Mouse (Mus musculus): ENCODE measurements around the gene Abcd2. TPM values are rescaled to one million over a fixed set of nuclear protein-coding genes. Genes with fewer than 3 reads are reported as not detected.
A peak's percentile ranks its signal among the peaks of the same experiment; 100 is the strongest.

Abcd2 gene
- total and polyA plus RNA-seq, 2 experiments from 2014 or later = 11.2 to 11.5 TPM

DNA sequence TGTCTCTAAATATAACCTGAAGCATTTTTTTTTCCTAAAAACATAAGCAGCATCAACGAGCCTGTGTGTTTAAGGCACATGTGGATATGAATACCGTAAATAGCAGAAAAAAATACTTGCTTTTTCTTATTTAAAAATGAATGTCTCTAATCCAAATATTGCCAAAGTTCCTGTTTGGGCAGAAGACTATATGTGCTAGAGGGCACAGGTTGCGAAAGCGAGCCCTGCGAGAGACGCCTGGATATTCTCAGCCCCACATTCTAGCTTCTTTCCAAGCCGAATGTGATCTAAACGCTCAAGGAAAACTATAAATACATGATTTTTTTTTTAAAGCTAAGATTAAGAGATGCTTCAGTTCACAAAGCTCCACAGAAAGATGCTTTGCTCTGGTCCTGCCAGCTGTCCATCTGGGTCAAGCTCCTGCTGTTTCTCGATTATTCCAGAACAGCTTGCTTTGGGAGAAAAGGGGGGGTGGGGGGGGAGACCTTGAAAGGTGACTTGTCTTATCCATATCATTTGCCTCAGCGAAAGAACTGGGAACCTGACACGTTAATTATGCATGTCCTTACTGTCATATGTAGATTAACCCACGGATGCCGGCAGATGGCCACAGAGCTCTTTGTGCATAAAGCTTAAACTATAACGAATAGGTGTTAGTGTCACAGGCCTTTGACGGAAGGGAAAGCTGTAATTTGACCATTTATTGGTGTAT is 11.5 kb downstream of the Abcd2 start:
- H3K9me3 ChIP-seq (ENCODE audit: low read length) = no peaks in the 10 kb centered on the region
- TF ChIP-seq CTCF (IDR thresholded peaks at IDR 0.05; ENCODE audit: low read depth) = peak; percentile 31
- H3K4me3 ChIP-seq (ENCODE audit: low read length) = no peak overlapping the region
- ATAC-seq = peak; percentile 64; the same call in 1 of the 2 replicates
- 42% methylated on average over 15 of the region's 15 CpGs for WGBS
- no peak overlapping the region for H3K4me2 ChIP-seq (ENCODE audit: low read depth, low read length)
- H3K4me1 ChIP-seq (ENCODE audit: insufficient read depth, low read length) = no peaks in the 10 kb centered on the region
- H3K27me3 ChIP-seq (ENCODE audit: insufficient read depth, low read length) = no peaks in the 10 kb centered on the region
- H3K27ac ChIP-seq = 0 out of 2 replicates have a peak overlapping the region, but pooled peaks have one; percentile 22
- H3K9ac ChIP-seq (replicated peaks; ENCODE audit: low read length) = no peak overlapping the region
- no peaks in the 10 kb centered on the region for H3K36me3 ChIP-seq (ENCODE audit: insufficient read depth, low read length)
- DNase-seq (ENCODE audit: low spot score) = peak; percentile 63

DNA sequence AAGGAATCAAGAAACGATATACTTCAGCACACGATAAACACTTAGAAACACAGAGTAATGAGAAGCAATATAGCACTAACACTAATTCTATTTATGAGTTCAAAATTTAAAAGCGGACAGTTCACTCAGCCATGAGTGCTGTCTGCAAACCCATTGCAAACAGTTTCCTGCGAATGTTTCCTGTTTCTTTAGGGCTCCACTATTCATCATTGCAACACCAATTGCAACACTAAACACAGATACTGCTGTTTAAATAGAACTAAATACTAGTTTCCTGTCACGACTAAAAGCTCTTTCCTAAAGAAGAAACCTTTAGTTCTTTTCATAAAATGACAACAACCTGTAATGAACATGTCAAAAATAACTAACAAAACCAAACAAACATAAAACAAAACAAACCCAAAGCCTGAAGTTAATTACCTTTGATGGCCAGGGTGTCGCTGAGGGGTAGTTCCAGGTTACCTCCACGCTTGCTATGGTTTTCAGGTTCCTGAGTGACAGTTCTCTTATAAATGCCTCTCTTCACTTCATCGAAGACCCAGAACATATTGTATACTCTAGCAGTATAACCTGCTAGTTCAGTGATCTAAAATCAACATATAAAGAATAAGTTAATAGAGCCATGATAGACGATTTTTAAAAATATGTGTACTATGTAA is 12.8 kb downstream of the Abcd2 start:
- H3K27me3 ChIP-seq (ENCODE audit: insufficient read depth, low read length) = no peaks in the 10 kb centered on the region
- ATAC-seq (no peak), DNase-seq (ENCODE audit: low spot score) (no peak)
- H3K27ac ChIP-seq = no peak overlapping the region
- no peak overlapping the region for H3K4me2 ChIP-seq (ENCODE audit: low read depth, low read length)
- no peaks in the 10 kb centered on the region for H3K36me3 ChIP-seq (ENCODE audit: insufficient read depth, low read length)
- TF ChIP-seq CTCF (IDR thresholded peaks at IDR 0.05; ENCODE audit: low read depth) = no peak
- H3K4me1 ChIP-seq (ENCODE audit: insufficient read depth, low read length) = no peaks in the 10 kb centered on the region
- 85% methylated on average over 9 of the region's 9 CpGs for WGBS
- no peaks in the 10 kb centered on the region for H3K9me3 ChIP-seq (ENCODE audit: low read length)
- no peak overlapping the region for H3K9ac ChIP-seq (replicated peaks; ENCODE audit: low read length)
- H3K4me3 ChIP-seq (ENCODE audit: low read length) = no peak overlapping the region

DNA sequence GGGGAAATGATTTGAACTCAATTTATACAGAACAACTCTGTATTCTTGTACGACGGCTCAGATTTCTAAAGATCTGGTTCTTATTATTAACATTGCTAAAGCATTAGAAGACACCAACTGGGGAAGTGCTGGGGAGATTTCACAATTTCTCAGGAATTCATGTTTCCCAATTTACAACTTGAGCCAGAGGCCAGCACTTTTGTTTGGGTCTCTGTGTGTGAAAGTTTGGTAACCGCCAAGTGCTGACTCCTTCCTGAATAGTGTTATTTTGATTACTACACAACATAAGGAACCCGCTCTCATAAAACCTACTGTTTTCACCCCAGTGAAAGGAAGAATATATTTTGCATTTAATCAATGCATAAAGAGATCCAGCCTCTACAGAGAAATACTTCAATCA is 19.4 kb downstream of the Abcd2 start:
- H3K9me3 ChIP-seq (ENCODE audit: low read length) = no peaks in the 10 kb centered on the region
- DNase-seq (ENCODE audit: low spot score) = no peak
- no peak overlapping the region for H3K27ac ChIP-seq
- no peak for ATAC-seq
- no peak overlapping the region for H3K4me3 ChIP-seq (ENCODE audit: low read length)
- no peak overlapping the region for H3K4me2 ChIP-seq (ENCODE audit: low read depth, low read length)
- no peaks in the 10 kb centered on the region for H3K36me3 ChIP-seq (ENCODE audit: insufficient read depth, low read length)
- no peaks in the 10 kb centered on the region for H3K27me3 ChIP-seq (ENCODE audit: insufficient read depth, low read length)
- 80% methylated on average over 4 of the region's 4 CpGs for WGBS
- H3K4me1 ChIP-seq (ENCODE audit: insufficient read depth, low read length) = no peaks in the 10 kb centered on the region
- H3K9ac ChIP-seq (replicated peaks; ENCODE audit: low read length) = no peak overlapping the region
- no peak for TF ChIP-seq CTCF (IDR thresholded peaks at IDR 0.05; ENCODE audit: low read depth)

DNA sequence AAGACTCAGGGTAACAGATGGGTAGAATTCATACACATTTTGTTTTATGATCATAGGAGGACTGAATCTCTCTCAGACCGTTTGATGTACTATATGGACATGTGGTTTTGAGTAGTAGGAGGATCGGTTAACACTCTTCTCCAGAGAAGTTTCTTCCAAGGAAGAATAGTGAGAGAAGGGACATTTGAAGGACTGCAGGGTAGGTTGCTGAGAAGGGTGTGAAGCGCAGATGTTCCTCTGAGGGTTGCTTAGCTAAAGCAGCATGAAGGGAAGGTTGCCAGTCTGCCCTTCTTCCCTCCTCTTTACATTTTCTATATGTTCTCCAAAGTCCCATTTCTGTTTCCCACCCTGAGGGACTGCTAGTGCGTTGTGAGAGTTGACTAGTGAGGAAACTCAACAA is 20.3 kb downstream of the Abcd2 start:
- H3K27ac ChIP-seq = peak overlapping the region; percentile 42; the same call in 1 of the 2 replicates
- H3K4me2 ChIP-seq (ENCODE audit: low read depth, low read length) = no peak overlapping the region
- no peak overlapping the region for H3K9ac ChIP-seq (replicated peaks; ENCODE audit: low read length)
- H3K4me3 ChIP-seq (ENCODE audit: low read length) = no peak overlapping the region
- H3K9me3 ChIP-seq (ENCODE audit: low read length) = no peaks in the 10 kb centered on the region
- no peaks in the 10 kb centered on the region for H3K27me3 ChIP-seq (ENCODE audit: insufficient read depth, low read length)
- no peaks in the 10 kb centered on the region for H3K36me3 ChIP-seq (ENCODE audit: insufficient read depth, low read length)
- ATAC-seq = no peak
- TF ChIP-seq CTCF (IDR thresholded peaks at IDR 0.05; ENCODE audit: low read depth) = no peak
- WGBS = 79% methylated on average over 4 of the region's 4 CpGs
- H3K4me1 ChIP-seq (ENCODE audit: insufficient read depth, low read length) = no peaks in the 10 kb centered on the region
- no peak for DNase-seq (ENCODE audit: low spot score)

DNA sequence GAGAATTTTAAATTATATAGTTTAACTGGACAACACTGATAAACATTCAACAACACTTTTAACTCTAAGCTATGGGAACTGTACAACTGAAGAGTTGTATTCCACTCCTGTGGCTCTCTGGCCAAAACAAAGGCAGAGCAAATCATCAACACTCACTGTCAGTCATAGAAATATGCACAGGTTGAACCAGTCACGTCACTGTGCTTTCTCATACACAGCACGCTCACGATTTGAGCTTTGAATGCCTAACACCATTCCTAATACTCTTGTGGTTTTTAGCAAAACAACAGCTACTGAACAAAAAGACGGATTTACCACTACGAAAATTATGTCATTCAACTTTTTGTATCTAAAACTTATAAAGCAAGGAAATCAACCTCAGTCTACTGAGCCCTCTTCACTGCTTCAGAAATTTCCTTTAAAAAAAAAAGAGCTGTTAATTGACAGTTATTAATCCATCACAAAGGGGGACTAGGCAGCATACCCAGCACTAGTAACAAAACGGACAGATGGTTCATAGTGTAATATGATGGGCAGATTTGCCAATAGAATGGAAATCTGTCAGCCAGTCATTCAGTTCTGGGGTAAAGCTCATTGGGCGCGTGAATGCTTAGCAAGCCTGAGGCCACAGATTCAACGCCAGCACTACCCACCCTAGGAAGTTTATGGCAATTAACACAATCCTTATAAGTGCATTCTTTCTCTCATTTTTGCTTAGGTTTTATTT is 20.8 kb downstream of the Abcd2 start:
- Histone ChIP-seq H3K27me3 (ENCODE audit: insufficient read depth, low read length) (no peaks in the 10 kb centered on the region), H3K27ac (peak overlapping the region; percentile 42; the same call in 1 of the 2 replicates), H3K9me3 (ENCODE audit: low read length) (no peaks in the 10 kb centered on the region), H3K4me1 (ENCODE audit: insufficient read depth, low read length) (no peaks in the 10 kb centered on the region), H3K4me3 (ENCODE audit: low read length) (no peak overlapping the region), H3K36me3 (ENCODE audit: insufficient read depth, low read length) (no peaks in the 10 kb centered on the region), H3K4me2 (ENCODE audit: low read depth, low read length) (no peak overlapping the region), H3K9ac (replicated peaks; ENCODE audit: low read length) (no peak overlapping the region)
- ATAC-seq = no peak
- no peak for TF ChIP-seq CTCF (IDR thresholded peaks at IDR 0.05; ENCODE audit: low read depth)
- 54% methylated on average over 9 of the region's 9 CpGs for WGBS
- DNase-seq (ENCODE audit: low spot score) = peak; percentile 47

DNA sequence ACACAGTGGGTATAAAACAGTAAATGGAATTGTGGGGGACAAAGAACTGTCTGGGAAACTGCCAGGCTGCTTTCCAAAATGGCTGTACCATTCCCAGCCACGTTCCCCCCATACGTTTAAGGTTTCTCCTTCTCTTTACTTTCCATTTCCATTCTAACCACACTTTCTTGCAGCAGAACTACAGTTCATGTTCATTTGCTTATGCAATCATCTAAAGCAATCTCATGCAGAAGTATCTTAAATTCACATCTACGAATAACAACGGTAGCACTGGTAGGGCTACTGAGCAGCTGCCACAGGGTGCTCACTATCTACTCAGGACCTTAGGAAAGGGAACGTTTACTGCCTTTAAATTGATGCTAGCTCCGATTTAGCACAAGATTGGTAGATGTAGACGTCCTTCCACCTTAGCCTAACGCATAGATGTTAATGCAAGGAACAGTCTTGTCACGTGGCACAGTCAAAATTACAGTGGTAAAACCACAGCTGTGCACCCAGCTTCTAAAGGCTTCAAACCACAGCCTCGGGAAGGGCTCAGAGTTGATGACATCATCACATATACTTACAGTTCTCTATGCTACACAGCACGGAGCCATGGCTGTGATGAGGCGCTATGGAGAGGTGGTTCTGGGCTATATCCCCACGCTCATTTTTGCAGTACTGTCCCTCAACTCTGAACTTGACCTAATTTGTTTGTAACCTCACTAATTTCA is 23.6 kb downstream of the Abcd2 start:
- Histone ChIP-seq H3K36me3 (ENCODE audit: insufficient read depth, low read length) (no peaks in the 10 kb centered on the region), H3K4me3 (ENCODE audit: low read length) (no peak overlapping the region), H3K27ac (no peak overlapping the region), H3K27me3 (ENCODE audit: insufficient read depth, low read length) (no peaks in the 10 kb centered on the region), H3K4me2 (ENCODE audit: low read depth, low read length) (no peak overlapping the region), H3K9me3 (ENCODE audit: low read length) (no peaks in the 10 kb centered on the region), H3K4me1 (ENCODE audit: insufficient read depth, low read length) (no peaks in the 10 kb centered on the region), H3K9ac (replicated peaks; ENCODE audit: low read length) (no peak overlapping the region)
- 88% methylated on average over 13 of the region's 13 CpGs for whole genome bisulfite sequencing
- DNase-seq (ENCODE audit: low spot score) = no peak
- no peak for TF ChIP-seq CTCF (IDR thresholded peaks at IDR 0.05; ENCODE audit: low read depth)
- ATAC-seq = no peak

Measured in hindbrain, postnatal 0 days (tissue).